Mouse (Mus musculus) gastrocnemius, postnatal 14 days (tissue): ENCODE measurements around the gene Gm10320. TPM values are rescaled to one million over a fixed set of nuclear protein-coding genes. Genes with fewer than 3 reads are reported as not detected.

ENCODE experiments used
- total RNA-seq, 2 experiments: library from RNA; stranded (reverse); gene quantifications; 2 replicates each; pipeline ENCODE4 v1.2.3; 2021

The Gm10320 gene
- total RNA-seq, 2 experiments from 2014 or later: not detected

Other genes starting within 250 kb of the Gm10320 start
- 1 to 10 TPM; 3.6 to 4.5 TPM for gene Utp15, start 229.0 kb downstream of the Gm10320 start, total RNA-seq
- 10 to 100 TPM; 13.4 to 14.2 TPM for gene Ankra2, start 228.9 kb downstream of the Gm10320 start, total RNA-seq
- not detected for gene Gm21976, start 212.1 kb downstream of the Gm10320 start, total RNA-seq
- 100 to 1,000 TPM; 243 to 260 TPM for gene Btf3, start 175.0 kb downstream of the Gm10320 start, total RNA-seq
- gene Foxd1, start 137.8 kb downstream of the Gm10320 start, total RNA-seq: under 1 TPM; 0.09 to 0.18 TPM
- gene Tmem174, start 145.4 kb upstream of the Gm10320 start, total RNA-seq: not detected
- under 1 TPM; 0.41 to 0.58 TPM for gene Tmem171, start 202.8 kb upstream of the Gm10320 start, total RNA-seq